Mouse (Mus musculus): ENCODE measurements around the gene Fam214a. TPM values are rescaled to one million over a fixed set of nuclear protein-coding genes. Genes with fewer than 3 reads are reported as not detected.

The Fam214a gene
- polyA plus RNA-seq, 1 experiment from 2014 or later = 30.6 TPM

DNA sequence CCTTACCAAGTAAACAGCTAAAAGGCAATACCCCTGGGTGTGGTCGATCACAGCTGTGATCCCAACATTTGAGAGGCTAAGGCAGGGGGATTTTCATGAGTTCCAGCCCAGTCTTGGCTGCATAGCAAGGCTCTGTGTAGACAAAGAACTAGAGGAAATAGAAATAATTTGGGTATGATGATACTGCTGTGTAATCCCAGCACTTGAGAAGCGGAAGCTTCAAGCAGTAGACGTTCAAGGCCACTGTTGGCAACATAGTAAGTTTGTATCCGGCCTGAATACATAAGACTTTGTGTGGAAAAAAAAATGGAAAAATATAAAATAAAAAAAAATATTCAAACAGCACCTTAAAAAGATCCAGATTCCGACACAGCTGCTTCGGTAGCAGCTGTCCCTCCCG, 69.9 kb downstream of the Fam214a start:
- no peak overlapping the region for H3K4me2 ChIP-seq (ENCODE audit: low read length)

DNA sequence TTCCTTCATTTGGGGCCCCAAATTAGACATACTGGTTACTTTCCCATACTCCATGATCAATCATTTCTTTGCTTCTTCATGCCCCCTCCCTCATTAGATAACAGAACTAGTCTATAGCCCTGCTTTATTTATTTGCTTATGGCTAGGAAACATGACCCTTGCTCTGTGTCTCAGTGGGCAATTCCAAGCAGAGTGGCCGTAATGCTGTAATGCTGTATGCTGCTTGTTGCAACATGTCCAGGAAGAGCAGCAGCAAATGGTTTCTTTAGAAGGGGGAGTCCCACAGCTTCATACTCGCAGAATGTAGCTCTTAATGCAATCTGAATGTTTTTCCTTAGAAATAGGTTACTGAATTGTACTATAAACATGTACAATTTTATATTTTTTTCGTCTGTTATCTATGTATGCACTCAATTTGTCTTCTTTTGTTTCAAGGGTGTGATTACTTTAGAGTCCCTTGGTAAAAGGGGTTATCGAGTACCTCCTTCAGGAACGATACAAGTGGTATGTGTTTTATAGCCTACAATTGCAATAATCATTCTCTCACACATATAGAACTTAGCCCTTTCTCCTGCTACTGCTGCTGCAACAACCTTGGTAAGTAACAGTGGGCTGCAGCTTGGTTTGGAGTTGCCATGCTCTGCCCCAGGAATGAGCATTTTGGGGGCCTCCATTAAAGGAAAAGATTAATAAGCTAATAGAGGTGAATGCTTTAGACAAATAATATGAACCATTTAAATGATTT, 70.6 kb downstream of the Fam214a start:
- Histone ChIP-seq H3K4me2 (ENCODE audit: low read length) (no peak overlapping the region), H3K4me3 (ENCODE audit: low read depth, low read length) (no peak overlapping the region), H3K9ac (ENCODE audit: low read length) (no peak overlapping the region), H3K4me1 (ENCODE audit: control insufficient read depth, insufficient read depth, low read length) (no peaks in the 10 kb centered on the region), H3K27ac (ENCODE audit: low read depth, low read length) (no peak overlapping the region), H3K36me3 (ENCODE audit: control insufficient read depth, insufficient read depth, low read length) (peaks cover 59% of the 10 kb centered on the region), H3K9me3 (replicated peaks; ENCODE audit: control insufficient read depth, low read length) (no peaks in the 10 kb centered on the region), H3K27me3 (replicated peaks; ENCODE audit: control insufficient read depth, insufficient read depth, low read length) (no peaks in the 10 kb centered on the region)
- WGBS = 82% methylated on average over 5 of the region's 5 CpGs
- DNase-seq (ENCODE audit: low spot score) (no peak), ATAC-seq (no peak)

More for the DNA sequence above, 69.9 kb downstream of the Fam214a start:
- no peaks in the 10 kb centered on the region for H3K4me1 ChIP-seq (ENCODE audit: control insufficient read depth, insufficient read depth, low read length)
- WGBS = 93% methylated on average over 7 of the region's 7 CpGs
- H3K27ac ChIP-seq (ENCODE audit: low read depth, low read length) = no peak overlapping the region
- H3K27me3 ChIP-seq (replicated peaks; ENCODE audit: control insufficient read depth, insufficient read depth, low read length) = no peaks in the 10 kb centered on the region
- H3K9ac ChIP-seq (ENCODE audit: low read length) = no peak overlapping the region
- H3K9me3 ChIP-seq (replicated peaks; ENCODE audit: control insufficient read depth, low read length) = no peaks in the 10 kb centered on the region
- no peak for DNase-seq (ENCODE audit: low spot score)
- no peak for ATAC-seq
- H3K4me3 ChIP-seq (ENCODE audit: low read depth, low read length) = no peak overlapping the region
- H3K36me3 ChIP-seq (ENCODE audit: control insufficient read depth, insufficient read depth, low read length) = peaks cover 62% of the 10 kb centered on the region

DNA sequence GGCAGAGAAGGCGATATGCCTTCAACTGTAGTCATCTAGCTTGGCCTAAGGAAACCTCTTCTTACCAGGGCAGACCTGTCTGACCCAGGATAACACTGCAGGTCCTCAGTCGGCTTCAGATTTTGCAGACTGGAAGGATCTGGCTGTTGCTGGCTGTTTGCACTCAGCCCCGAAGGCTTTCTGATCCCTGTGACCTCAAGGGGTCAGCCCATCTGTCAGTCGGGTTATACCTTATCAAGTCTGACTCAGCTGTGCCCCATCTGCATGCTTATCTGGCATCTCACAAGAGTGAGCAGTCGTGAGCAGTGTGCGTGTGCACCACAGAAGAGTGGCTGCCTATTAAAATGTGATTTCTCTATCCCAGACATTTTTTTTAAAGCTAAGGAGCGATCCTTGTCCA, 71.4 kb downstream of the Fam214a start:
- no peaks in the 10 kb centered on the region for H3K4me1 ChIP-seq (ENCODE audit: control insufficient read depth, insufficient read depth, low read length)
- no peak for ATAC-seq
- no peak for DNase-seq (ENCODE audit: low spot score)
- no peak overlapping the region for H3K4me3 ChIP-seq (ENCODE audit: low read depth, low read length)
- H3K36me3 ChIP-seq (ENCODE audit: control insufficient read depth, insufficient read depth, low read length) = peaks cover 52% of the 10 kb centered on the region
- no peaks in the 10 kb centered on the region for H3K9me3 ChIP-seq (replicated peaks; ENCODE audit: control insufficient read depth, low read length)
- no peak overlapping the region for H3K9ac ChIP-seq (ENCODE audit: low read length)
- no peak overlapping the region for H3K4me2 ChIP-seq (ENCODE audit: low read length)
- no peak overlapping the region for H3K27ac ChIP-seq (ENCODE audit: low read depth, low read length)
- WGBS = 78% methylated on average over 7 of the region's 7 CpGs
- H3K27me3 ChIP-seq (replicated peaks; ENCODE audit: control insufficient read depth, insufficient read depth, low read length) = no peaks in the 10 kb centered on the region

DNA sequence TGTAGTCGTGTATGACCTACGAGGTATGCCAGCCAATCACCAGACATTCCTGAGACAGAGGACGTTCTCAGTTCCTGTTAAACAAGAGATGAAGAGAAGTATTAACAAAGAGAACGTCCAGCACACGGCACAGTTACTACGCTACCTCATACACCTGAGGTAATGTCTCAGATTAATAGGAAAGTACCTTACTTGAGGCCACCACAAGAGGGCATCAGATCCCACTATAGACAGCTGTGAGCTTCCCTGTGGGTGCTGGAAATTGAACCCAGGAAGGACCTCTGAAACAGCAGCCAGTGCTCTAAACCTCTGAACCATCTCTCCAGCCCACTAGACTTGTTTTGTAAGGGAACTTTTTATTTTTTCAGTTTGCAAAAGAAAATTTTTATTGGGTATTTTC, 73.0 kb downstream of the Fam214a start:
- peak; percentile 21 for DNase-seq (ENCODE audit: low spot score)
- no peak overlapping the region for H3K9ac ChIP-seq (ENCODE audit: low read length)
- no peaks in the 10 kb centered on the region for H3K27me3 ChIP-seq (replicated peaks; ENCODE audit: control insufficient read depth, insufficient read depth, low read length)
- no peaks in the 10 kb centered on the region for H3K9me3 ChIP-seq (replicated peaks; ENCODE audit: control insufficient read depth, low read length)
- no peak overlapping the region for H3K27ac ChIP-seq (ENCODE audit: low read depth, low read length)
- no peaks in the 10 kb centered on the region for H3K4me1 ChIP-seq (ENCODE audit: control insufficient read depth, insufficient read depth, low read length)
- no peak overlapping the region for H3K4me3 ChIP-seq (ENCODE audit: low read depth, low read length)
- H3K4me2 ChIP-seq (ENCODE audit: low read length) = no peak overlapping the region
- 54% methylated on average over 6 of the region's 6 CpGs for WGBS
- no peak for ATAC-seq
- H3K36me3 ChIP-seq (ENCODE audit: control insufficient read depth, insufficient read depth, low read length) = peaks cover 37% of the 10 kb centered on the region

DNA sequence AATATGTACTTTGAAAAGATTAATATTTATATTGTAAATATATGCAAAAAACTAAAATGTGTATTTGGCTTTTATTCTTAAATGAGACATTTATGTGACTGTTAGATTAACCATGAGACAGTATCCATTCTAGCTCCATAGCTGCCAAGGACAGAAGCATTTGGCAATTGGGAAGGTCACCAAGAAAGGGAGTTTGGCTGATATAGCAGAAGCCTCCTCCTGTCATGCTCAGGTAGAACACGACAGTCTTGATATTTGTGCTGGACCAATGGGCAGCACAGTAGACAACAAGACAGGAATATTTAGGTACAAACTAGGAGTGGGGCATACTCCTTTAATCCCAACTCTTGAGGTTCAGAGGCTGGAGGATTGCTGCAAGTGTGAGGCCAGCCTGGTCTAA, 79.7 kb downstream of the Fam214a start:
- ATAC-seq = no peak
- H3K9ac ChIP-seq (ENCODE audit: low read length) = no peak overlapping the region
- WGBS = 92% methylated on average over 1 of the region's 1 CpGs
- peaks cover 12% of the 10 kb centered on the region for H3K36me3 ChIP-seq (ENCODE audit: control insufficient read depth, insufficient read depth, low read length)
- no peak overlapping the region for H3K4me2 ChIP-seq (ENCODE audit: low read length)
- no peaks in the 10 kb centered on the region for H3K9me3 ChIP-seq (replicated peaks; ENCODE audit: control insufficient read depth, low read length)
- H3K27ac ChIP-seq (ENCODE audit: low read depth, low read length) = no peak overlapping the region
- H3K4me3 ChIP-seq (ENCODE audit: low read depth, low read length) = no peak overlapping the region
- no peak for DNase-seq (ENCODE audit: low spot score)
- H3K4me1 ChIP-seq (ENCODE audit: control insufficient read depth, insufficient read depth, low read length) = no peaks in the 10 kb centered on the region
- no peaks in the 10 kb centered on the region for H3K27me3 ChIP-seq (replicated peaks; ENCODE audit: control insufficient read depth, insufficient read depth, low read length)

DNA sequence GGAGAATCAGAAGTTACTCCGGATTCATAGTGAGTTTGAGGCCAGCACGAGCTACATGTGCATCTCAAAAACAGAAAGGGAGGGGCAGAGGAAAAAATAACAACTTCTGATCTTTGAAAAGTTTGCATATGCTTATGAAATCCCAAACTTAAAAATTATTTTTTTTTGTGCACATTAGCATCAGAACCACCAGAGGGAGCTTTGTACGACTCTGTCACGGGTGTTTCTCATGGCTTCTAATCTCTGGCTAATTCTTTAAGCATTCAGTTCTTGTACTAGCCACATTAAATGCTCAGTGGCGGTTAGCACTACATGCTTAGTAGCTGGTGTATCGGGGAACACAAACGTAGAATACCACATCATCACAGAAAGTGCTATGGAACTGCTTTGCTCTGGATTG, 80.5 kb downstream of the Fam214a start:
- ATAC-seq (no peak), DNase-seq (ENCODE audit: low spot score) (peak; percentile 62)
- 51% methylated on average over 7 of the region's 7 CpGs for WGBS
- no peak overlapping the region for H3K27ac ChIP-seq (ENCODE audit: low read depth, low read length)
- no peaks in the 10 kb centered on the region for H3K4me1 ChIP-seq (ENCODE audit: control insufficient read depth, insufficient read depth, low read length)
- no peaks in the 10 kb centered on the region for H3K27me3 ChIP-seq (replicated peaks; ENCODE audit: control insufficient read depth, insufficient read depth, low read length)
- H3K9ac ChIP-seq (ENCODE audit: low read length) = no peak overlapping the region
- no peaks in the 10 kb centered on the region for H3K9me3 ChIP-seq (replicated peaks; ENCODE audit: control insufficient read depth, low read length)
- no peak overlapping the region for H3K4me3 ChIP-seq (ENCODE audit: low read depth, low read length)
- H3K4me2 ChIP-seq (ENCODE audit: low read length) = no peak overlapping the region
- H3K36me3 ChIP-seq (ENCODE audit: control insufficient read depth, insufficient read depth, low read length) = peaks cover 10% of the 10 kb centered on the region

DNA sequence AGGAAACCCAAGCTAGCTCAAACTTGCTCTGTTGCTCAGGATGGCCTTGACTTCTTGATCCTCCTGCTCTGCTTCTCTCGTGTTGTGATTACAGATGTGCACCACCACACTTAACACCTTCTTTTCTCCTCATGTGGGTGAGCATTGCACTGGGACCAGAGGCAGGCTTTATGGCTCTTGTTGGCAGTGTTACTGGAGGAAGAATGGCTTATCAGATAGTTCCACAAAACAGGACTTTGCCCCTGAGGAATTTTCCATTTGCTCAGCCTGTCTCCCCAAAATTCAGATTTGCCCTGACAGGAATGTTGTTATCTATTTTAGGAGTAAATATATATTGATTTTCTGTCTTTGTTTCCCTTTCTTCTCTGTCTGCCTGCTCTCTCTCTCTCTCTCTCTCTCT, 82.0 kb downstream of the Fam214a start:
- Histone ChIP-seq H3K4me2 (ENCODE audit: low read length) (no peak overlapping the region), H3K9ac (ENCODE audit: low read length) (no peak overlapping the region), H3K4me1 (ENCODE audit: control insufficient read depth, insufficient read depth, low read length) (peaks cover 10% of the 10 kb centered on the region), H3K4me3 (ENCODE audit: low read depth, low read length) (no peak overlapping the region), H3K27me3 (replicated peaks; ENCODE audit: control insufficient read depth, insufficient read depth, low read length) (no peaks in the 10 kb centered on the region), H3K9me3 (replicated peaks; ENCODE audit: control insufficient read depth, low read length) (no peaks in the 10 kb centered on the region), H3K27ac (ENCODE audit: low read depth, low read length) (no peak overlapping the region), H3K36me3 (ENCODE audit: control insufficient read depth, insufficient read depth, low read length) (peaks cover 10% of the 10 kb centered on the region)
- WGBS = 68% methylated on average over 1 of the region's 1 CpGs
- ATAC-seq (no peak), DNase-seq (ENCODE audit: low spot score) (no peak)

DNA sequence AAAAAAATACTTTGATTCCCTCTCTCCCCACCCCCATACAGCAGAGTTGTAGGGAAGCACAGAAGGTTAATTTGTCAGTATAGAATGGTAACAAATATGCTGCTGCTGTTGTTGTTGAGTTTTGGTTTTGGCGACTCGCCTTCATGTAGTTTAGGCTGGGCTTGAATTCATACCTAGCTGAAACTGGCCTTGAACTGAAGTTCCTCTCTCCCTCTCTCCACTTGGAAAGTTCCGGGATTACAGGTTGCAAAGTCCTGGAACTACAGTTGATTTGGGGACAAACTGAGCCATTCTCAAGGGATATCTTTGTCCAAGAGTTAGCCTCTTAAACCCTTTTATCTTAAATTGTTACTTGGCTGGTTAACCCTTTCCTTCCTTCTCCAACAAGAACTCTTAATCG, 83.3 kb downstream of the Fam214a start:
- Histone ChIP-seq H3K27ac (ENCODE audit: low read depth, low read length) (no peak overlapping the region), H3K36me3 (ENCODE audit: control insufficient read depth, insufficient read depth, low read length) (peaks cover 10% of the 10 kb centered on the region), H3K4me1 (ENCODE audit: control insufficient read depth, insufficient read depth, low read length) (peaks cover 10% of the 10 kb centered on the region), H3K9me3 (replicated peaks; ENCODE audit: control insufficient read depth, low read length) (no peaks in the 10 kb centered on the region), H3K27me3 (replicated peaks; ENCODE audit: control insufficient read depth, insufficient read depth, low read length) (no peaks in the 10 kb centered on the region), H3K4me2 (ENCODE audit: low read length) (no peak overlapping the region), H3K9ac (ENCODE audit: low read length) (no peak overlapping the region), H3K4me3 (ENCODE audit: low read depth, low read length) (no peak overlapping the region)
- DNase-seq (ENCODE audit: low spot score) = no peak
- WGBS = 77% methylated on average over 4 of the region's 4 CpGs
- ATAC-seq = no peak

DNA sequence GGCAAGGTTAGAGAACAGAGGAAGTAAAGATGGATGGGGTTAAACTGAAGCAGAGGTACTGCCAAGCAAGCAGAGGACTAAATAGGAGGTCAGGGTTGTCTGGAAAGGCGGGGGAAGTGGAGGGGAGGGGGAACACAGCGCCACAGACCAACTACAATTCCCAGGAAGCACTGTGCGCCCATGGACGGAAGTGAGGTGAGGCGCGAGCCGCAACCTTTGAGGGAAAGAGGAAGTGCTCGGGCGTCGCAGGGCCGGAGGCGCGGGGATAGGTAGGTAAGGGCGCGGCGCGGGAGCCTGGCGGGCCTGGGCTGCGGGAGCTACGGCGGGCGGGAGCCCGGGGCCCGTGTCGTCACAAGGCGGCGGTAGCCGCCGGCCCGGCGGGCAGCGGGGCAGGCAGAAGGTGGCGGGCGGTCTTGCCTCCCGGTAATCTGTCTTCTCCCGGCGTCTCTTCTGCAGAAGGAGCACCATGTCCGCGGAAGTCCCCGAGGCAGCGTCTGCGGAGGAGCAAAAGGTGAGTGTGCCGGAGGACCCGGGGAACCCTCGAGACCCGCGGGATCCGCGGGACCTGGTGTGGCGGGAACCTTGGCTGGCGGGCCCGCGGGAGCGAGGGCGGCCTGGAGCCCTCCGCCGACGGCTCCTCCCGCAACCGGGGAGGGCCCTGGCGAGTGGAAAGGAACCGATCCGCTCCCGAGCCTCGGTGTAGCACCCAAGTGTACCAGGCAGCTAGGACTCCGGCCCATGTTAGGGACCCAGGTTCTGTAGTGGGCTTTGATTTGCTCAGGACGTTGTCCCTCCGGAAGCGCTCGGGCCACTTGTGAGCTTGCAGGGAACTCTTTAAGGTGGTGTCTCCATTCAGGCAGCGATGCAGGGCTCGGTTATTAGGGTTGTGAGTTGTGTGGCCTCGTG, 85.0 kb downstream of the Fam214a start, which contains the start of gene Arpp19:
Gene Arpp19 (plus strand): TSS at position 164 of the 906 bp plus-strand sequence.
- DNase-seq (ENCODE audit: low spot score) = peak; percentile 93
- under 1% methylated on average over 73 of the region's 73 CpGs for WGBS

More for the DNA sequence above, 85.0 kb downstream of the Fam214a start, which contains the start of gene Arpp19:
- Histone ChIP-seq H3K4me2 (ENCODE audit: low read length) (peak within 1 kb of the TSS; percentile 70), H3K4me1 (ENCODE audit: control insufficient read depth, insufficient read depth, low read length) (peaks cover 10% of the 10 kb centered on the region), H3K9ac (ENCODE audit: low read length) (peak within 1 kb of the TSS; percentile 93), H3K27ac (ENCODE audit: low read depth, low read length) (peak within 1 kb of the TSS; percentile 66), H3K9me3 (replicated peaks; ENCODE audit: control insufficient read depth, low read length) (no peaks in the 10 kb centered on the region), H3K36me3 (ENCODE audit: control insufficient read depth, insufficient read depth, low read length) (0 out of 2 replicates have a peak, but pooled peaks cover 2% of the 10 kb centered on the region), H3K27me3 (replicated peaks; ENCODE audit: control insufficient read depth, insufficient read depth, low read length) (no peaks in the 10 kb centered on the region), H3K4me3 (ENCODE audit: low read depth, low read length) (peak within 1 kb of the TSS; percentile 93)
- ATAC-seq = peak; percentile 97
